8 mouse cellular contexts compared by ENCODE assay signal in genomic region chr5:126787706-126788610, GRCm38 (mm10).
DNase-seq lines count a peak whose midpoint lies in the region; TF ChIP-seq lines count a peak whose summit lies in the region.

No protein-coding gene starts in this region.

- no peak for TF ChIP-seq POLR2A in heart, adult 2 months (IDR thresholded peaks at IDR 0.05; ENCODE audit: insufficient read depth, low read depth, low read length)
- TF ChIP-seq POLR2A in thymus, adult 2 months (IDR thresholded peaks at IDR 0.05; ENCODE audit: control insufficient read depth, extremely low read depth, insufficient read depth, low read length, poor library complexity): no peak

- peak; percentile 64 for DNase-seq in Muller cell, postnatal 12 days (ENCODE audit: inconsistent ontology term)
- DNase-seq in embryo, embryonic 10 days (ENCODE audit: low spot score): peak; percentile 83
- peak; percentile 50 to 61 for DNase-seq in heart, adult 2 months
- DNase-seq in kidney, adult 11 months: peak; percentile 22
- peak; percentile 16 to 33 for DNase-seq in lung, adult 18-20 months
- peak; percentile 22 for DNase-seq in ovary, postnatal 10 days (ENCODE audit: low spot score)
- DNase-seq in spleen, adult 12 weeks (ENCODE audit: low spot score): no peak
- no peak for DNase-seq in thymus, adult 2 months

- WGBS in heart, adult 2 months: 7% methylated on average over 29 of the region's 29 CpGs
- 14% methylated on average over 29 of the region's 29 CpGs for whole genome bisulfite sequencing in thymus, adult 2 months

- no peak overlapping the region for H3K27ac ChIP-seq in heart, adult 2 months
- H3K27ac ChIP-seq in thymus, adult 2 months (ENCODE audit: control insufficient read depth, insufficient read depth, low read length): no peak overlapping the region

- no peak overlapping the region for H3K9ac ChIP-seq in heart, adult 2 months (ENCODE audit: low read depth, low read length)

- intact Hi-C loops in heart, adult 2 months (cut with DNase I): no loop called here

- H3K27me3 ChIP-seq in heart, adult 2 months (ENCODE audit: control insufficient read depth, insufficient read depth, low read length): no peaks in the 10 kb centered on the region
- no peaks in the 10 kb centered on the region for H3K27me3 ChIP-seq in thymus, adult 2 months (ENCODE audit: control insufficient read depth, insufficient read depth, low read length)

- H3K4me3 ChIP-seq in heart, adult 2 months: no peak overlapping the region
- H3K4me3 ChIP-seq in thymus, adult 2 months (ENCODE audit: control insufficient read depth, insufficient read depth, low read length): no peak overlapping the region

- H3K36me3 ChIP-seq in heart, adult 2 months (ENCODE audit: control insufficient read depth, insufficient read depth, low read length): no peaks in the 10 kb centered on the region
- no peaks in the 10 kb centered on the region for H3K36me3 ChIP-seq in thymus, adult 2 months (ENCODE audit: control insufficient read depth, insufficient read depth, low read length)

- no peaks in the 10 kb centered on the region for H3K79me2 ChIP-seq in heart, adult 2 months (replicated peaks; ENCODE audit: control insufficient read depth, insufficient read depth, low read length)

- no peak for TF ChIP-seq EP300 in heart, adult 2 months (IDR thresholded peaks at IDR 0.05; ENCODE audit: insufficient read depth, low read depth, low read length)

- no peaks in the 10 kb centered on the region for H3K4me1 ChIP-seq in heart, adult 2 months (ENCODE audit: control insufficient read depth, insufficient read depth, low read length)
- no peaks in the 10 kb centered on the region for H3K4me1 ChIP-seq in thymus, adult 2 months (replicated peaks; ENCODE audit: control insufficient read depth, insufficient read depth, low read length)

- TF ChIP-seq CTCF in heart, adult 2 months (IDR thresholded peaks at IDR 0.05): no peak
- TF ChIP-seq CTCF in thymus, adult 2 months (IDR thresholded peaks at IDR 0.05; ENCODE audit: borderline replicate concordance, control insufficient read depth, extremely low read depth, insufficient read depth, low read length, poor library complexity): no peak

Comparison
In these comparisons a context has a peak if more than half of its experiments do, and no peak if none do; other contexts are left out.
1. DNase-seq: peak in Muller cell, postnatal 12 days (single experiment), embryo, embryonic 10 days (single experiment), heart, adult 2 months (2 of 2), kidney, adult 11 months (single experiment), lung, adult 18-20 months (2 of 2) and ovary, postnatal 10 days (single experiment); none in spleen, adult 12 weeks (single experiment) and thymus, adult 2 months (single experiment).